Mouse (Mus musculus) thymus, adult 2 months (tissue): ENCODE data around the gene Ccr10. TPM values are rescaled to one million over a fixed set of nuclear protein-coding genes. Genes with fewer than 3 reads are reported as not detected.

Source experiments
- DNase-seq: peaks from one replicate; pipeline ENCODE4 v3.0.0; 2021
- H3K27ac ChIP-seq: fragments of 200-500 bp; 2 replicates; pipeline ENCODE4 v1.5.1; 2012; ENCODE audit warnings: low read length, control low read depth; ENCODE audit not compliant: control insufficient read depth, insufficient read depth
- H3K27me3 ChIP-seq: fragments of 200-500 bp; 2 replicates; pipeline ENCODE4 v1.6.1; 2012; ENCODE audit warnings: mild to moderate bottlenecking, low read length, moderate library complexity, mixed read lengths; ENCODE audit not compliant: control insufficient read depth, insufficient read depth
- H3K36me3 ChIP-seq: fragments of 200-500 bp; 2 replicates; pipeline ENCODE4 v1.6.1; 2012; ENCODE audit warnings: mild to moderate bottlenecking, low read length, moderate library complexity; ENCODE audit not compliant: control insufficient read depth, insufficient read depth
- H3K4me1 ChIP-seq: fragments of 200-500 bp; replicated peaks from 2 replicates; pipeline ENCODE4 v1.6.1; 2012; ENCODE audit warnings: low read length; ENCODE audit not compliant: control insufficient read depth, insufficient read depth
- H3K4me3 ChIP-seq: fragments of 200-500 bp; 2 replicates; pipeline ENCODE4 v1.5.1; 2012; ENCODE audit warnings: mild to moderate bottlenecking, low read length, control low read depth, moderate library complexity; ENCODE audit not compliant: control insufficient read depth, insufficient read depth
- CTCF ChIP-seq: fragments of 200-500 bp; IDR thresholded peaks from 2 replicates; pipeline ENCODE4 v1.5.1; 2012; ENCODE audit warnings: mild to moderate bottlenecking, control low read depth, low read length, moderate library complexity, borderline replicate concordance; ENCODE audit not compliant: control insufficient read depth, poor library complexity, insufficient read depth; ENCODE audit errors: extremely low read depth
- POLR2A ChIP-seq: fragments of 200-500 bp; IDR thresholded peaks from 2 replicates; pipeline ENCODE4 v1.6.1; 2012; ENCODE audit warnings: mild to moderate bottlenecking, low read length, control low read depth, moderate library complexity; ENCODE audit not compliant: control insufficient read depth, poor library complexity, insufficient read depth; ENCODE audit errors: extremely low read depth
- WGBS: fragments of 180-500 bp; shearing (Covaris S2); methylation state at CpG from one replicate; pipeline ENCODE4 v1.1.7; 2018; 5-methylcytosine and 5-hydroxymethylcytosine counted together
- polyA plus RNA-seq: library from polyadenylated mRNA; depleted of rRNA; stranded (reverse); fragments of >200 nt; gene quantifications from 2 replicates; pipeline ENCODE4 v1.2.3, GENCODE M21; 2012

Ccr10 gene
- polyA plus RNA-seq, 1 experiment = 3.9 TPM

- Histone ChIP-seq H3K27ac (no peak overlapping the region), H3K4me3 (no peak overlapping the region), H3K36me3 (no peaks in the 10 kb centered on the region; the same call in 1 of the 2 replicates), H3K27me3 (no peaks in the 10 kb centered on the region), H3K4me1 (peaks cover 29% of the 10 kb centered on the region)
- no peak for DNase-seq
- WGBS = 93% methylated on average over 7 of the region's 7 CpGs
- TF ChIP-seq CTCF (no peak), POLR2A (no peak)
Measured at GRCm38 (mm10) chr11:101193076-101193475, 17.8 kb upstream of the Ccr10 start.

GRCm38 (mm10) chr11:101192646-101193045 lies 17.4 kb upstream of the Ccr10 start:
- DNase-seq = no peak
- Histone ChIP-seq H3K27me3 (no peaks in the 10 kb centered on the region), H3K27ac (no peak overlapping the region), H3K4me1 (peaks cover 29% of the 10 kb centered on the region), H3K4me3 (no peak overlapping the region), H3K36me3 (no peaks in the 10 kb centered on the region; the same call in 1 of the 2 replicates)
- 91% methylated on average over 6 of the region's 6 CpGs for WGBS
- TF ChIP-seq CTCF = no peak
- no peak for TF ChIP-seq POLR2A

GRCm38 (mm10) chr11:101191919-101192470 lies 16.8 kb upstream of the Ccr10 start:
- WGBS = 97% methylated on average over 4 of the region's 4 CpGs
- H3K4me1 ChIP-seq = peaks cover 29% of the 10 kb centered on the region
- DNase-seq = no peak
- H3K27ac ChIP-seq = no peak overlapping the region
- no peak for TF ChIP-seq POLR2A
- no peak for TF ChIP-seq CTCF
- H3K27me3 ChIP-seq = no peaks in the 10 kb centered on the region
- no peaks in the 10 kb centered on the region; the same call in 1 of the 2 replicates for H3K36me3 ChIP-seq
- H3K4me3 ChIP-seq = no peak overlapping the region

DNA sequence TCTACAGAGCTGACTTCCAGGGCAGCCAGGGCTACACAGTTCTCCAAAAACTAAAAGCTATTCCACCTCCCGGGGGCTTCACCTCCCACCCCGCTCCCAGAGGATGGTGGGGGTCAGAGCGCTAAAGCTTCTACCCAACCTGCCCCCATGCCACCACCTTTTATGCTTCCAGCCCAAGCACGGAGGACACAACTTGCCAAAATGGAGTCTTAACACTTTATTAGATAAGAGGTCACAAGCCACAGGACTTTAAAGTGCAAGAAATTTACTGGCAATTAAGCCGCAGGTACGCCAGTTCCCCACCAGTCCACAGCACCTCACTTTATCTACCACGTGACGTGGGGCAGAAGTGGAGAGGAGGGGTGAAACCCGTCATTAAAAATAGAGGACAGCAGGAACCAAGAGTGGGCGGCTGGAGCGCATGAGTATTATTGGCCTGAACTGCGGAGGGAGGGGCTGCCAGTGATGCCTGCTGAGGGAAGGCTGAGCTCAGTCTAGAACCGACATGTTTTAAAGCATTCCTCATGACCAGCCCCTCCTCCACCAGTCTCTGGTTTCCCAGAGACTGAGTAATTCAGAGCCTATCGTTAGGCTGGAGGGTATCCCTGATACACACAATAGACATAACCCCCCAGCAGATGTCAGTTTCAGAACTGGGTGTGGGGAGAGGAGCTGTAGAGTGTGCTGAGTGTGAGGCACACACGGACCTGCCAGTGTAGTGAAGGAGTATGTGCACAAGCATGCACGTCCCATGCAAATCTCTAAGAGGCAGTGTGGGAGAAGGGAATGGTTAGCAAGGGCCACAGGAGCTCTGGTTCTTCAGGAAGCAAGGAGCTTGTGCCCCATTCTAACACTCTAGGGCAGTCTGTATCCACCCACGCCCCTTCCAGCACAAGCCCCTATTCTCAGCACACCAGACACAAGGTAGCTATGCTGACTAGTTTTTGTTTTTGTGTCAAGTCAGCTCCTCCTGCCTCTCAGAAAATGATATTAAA lies 16.0 kb upstream of the Ccr10 start:
- H3K4me3 ChIP-seq = no peak overlapping the region
- WGBS = 94% methylated on average over 17 of the region's 17 CpGs
- no peaks in the 10 kb centered on the region; the same call in 1 of the 2 replicates for H3K36me3 ChIP-seq
- H3K27ac ChIP-seq = no peak overlapping the region
- no peak for DNase-seq
- no peaks in the 10 kb centered on the region for H3K27me3 ChIP-seq
- peaks cover 28% of the 10 kb centered on the region for H3K4me1 ChIP-seq
- no peak for TF ChIP-seq CTCF

DNA sequence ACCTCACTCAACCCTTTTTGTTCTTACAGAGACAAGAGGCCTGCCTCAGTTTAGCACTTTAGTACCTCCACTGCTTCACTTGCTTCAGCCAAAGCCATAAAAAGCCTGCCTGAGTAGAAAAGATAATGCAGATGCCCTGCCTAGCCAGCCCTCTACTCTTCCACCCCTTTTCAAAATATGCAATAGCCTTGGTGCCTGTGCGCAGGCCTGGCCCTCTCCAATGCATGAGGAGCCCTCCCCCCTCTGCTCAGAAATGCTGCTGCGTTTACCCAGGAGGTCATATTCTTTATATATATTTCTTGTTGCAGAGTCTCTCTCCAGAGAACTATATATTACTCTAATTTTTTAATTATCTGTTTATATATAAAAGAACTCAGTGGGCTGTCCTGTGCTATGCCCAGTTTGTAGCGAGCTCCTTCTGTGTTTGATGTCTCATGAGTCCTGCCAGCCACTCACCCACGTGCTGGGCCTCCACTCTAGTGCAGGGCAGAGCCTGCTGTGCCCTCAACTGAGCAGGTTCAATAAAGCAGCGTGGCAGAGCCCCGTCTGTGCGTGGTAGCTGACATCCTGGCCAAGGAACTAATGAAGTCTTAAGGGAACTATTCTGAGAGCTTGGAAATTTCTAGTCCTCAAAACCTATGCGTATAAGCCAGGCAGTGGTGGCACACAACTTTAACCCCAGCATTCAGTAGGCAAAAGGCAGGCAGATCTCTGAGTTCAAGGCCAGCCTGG lies 15.1 kb upstream of the Ccr10 start:
- Histone ChIP-seq H3K4me1 (peaks cover 20% of the 10 kb centered on the region), H3K36me3 (no peaks in the 10 kb centered on the region; the same call in 1 of the 2 replicates), H3K27me3 (no peaks in the 10 kb centered on the region), H3K4me3 (no peak overlapping the region), H3K27ac (no peak overlapping the region)
- TF ChIP-seq POLR2A = no peak
- DNase-seq = no peak
- WGBS = 83% methylated on average over 8 of the region's 8 CpGs

DNA sequence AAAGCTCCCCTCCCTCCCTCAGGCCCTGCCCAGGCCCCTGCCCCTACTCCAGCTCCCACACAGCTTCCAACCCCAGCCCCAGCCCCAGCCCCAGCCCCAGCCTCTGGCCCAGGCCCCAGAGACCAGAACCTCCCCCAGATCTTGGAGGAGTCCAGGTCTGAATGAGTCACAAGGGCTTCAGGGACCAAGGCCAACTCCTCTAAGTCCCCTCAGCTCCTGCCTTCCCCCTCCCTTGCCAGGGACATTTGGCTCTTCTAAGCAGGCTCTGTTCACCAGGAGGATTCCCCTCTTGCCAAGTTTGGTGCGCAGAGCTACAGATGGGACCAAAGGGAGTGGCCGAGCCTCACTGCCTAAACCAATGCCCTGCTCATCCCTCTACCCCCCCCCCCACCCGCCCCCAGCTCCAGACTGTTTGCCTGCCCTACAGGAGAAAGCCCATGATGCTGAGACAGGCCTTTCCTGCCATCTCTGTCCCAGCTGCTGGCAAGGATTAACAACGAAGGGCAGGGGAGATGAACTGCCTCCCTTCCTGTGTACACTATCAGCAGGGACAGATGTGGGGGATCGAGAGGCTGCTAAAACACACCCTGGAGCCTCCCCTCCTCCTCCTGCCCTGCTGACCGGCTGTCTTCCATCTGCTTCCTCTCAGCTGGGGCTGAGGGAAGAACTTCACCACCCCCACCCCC lies 14.4 kb upstream of the Ccr10 start:
- H3K4me3 ChIP-seq = no peak overlapping the region
- H3K36me3 ChIP-seq = no peaks in the 10 kb centered on the region; the same call in 1 of the 2 replicates
- TF ChIP-seq POLR2A (no peak), CTCF (no peak)
- H3K27ac ChIP-seq = no peak overlapping the region
- no peaks in the 10 kb centered on the region for H3K27me3 ChIP-seq
- H3K4me1 ChIP-seq = peaks cover 16% of the 10 kb centered on the region
- WGBS = 52% methylated on average over 6 of the region's 6 CpGs
- DNase-seq = no peak
